Mouse (Mus musculus): ENCODE data around the gene Gm42372. TPM values are rescaled to one million over a fixed set of nuclear protein-coding genes. Genes with fewer than 3 reads are reported as not detected.

Gene Gm42372
- not detected in 2 replicates for polyA plus RNA-seq (2015; fragmentation: Nextera tagmentation; extraction: Ambion mirVana)

DNA sequence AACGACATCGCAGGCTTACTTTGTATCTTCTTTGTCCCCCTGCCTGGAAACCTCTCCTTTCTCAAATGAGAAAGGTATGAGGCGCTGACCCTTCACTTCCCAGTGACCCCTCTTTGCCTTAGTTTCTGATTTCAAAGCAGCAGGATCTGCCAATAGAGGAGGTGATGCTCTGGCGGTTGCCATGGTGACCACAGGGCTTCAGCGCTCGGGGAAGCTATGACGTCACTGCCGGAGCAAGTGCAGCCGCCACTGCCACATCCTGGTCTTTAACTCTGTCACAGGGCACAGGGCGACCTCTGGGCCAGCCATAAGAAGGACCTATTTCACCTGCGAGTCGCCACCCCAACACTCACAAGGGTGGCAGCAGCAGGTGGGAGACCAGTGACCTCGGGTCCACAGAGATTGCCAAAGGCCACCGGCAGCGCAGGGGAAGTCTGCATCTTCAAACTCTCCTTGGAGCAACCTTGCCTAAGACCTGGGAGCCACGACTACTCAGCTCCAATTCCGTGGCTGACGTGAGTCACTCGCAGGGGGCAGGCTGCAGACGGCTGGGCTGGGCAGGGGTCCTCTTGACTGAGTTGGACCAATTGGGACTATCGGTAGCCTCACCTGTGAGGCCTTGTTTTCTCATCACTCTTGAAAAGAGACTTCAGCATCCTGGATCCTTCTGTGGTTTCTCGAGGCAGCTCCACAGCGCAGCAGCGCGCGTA is at the start of gene Gm42372:
TSS of gene Gm42372 (plus strand) at position 228 of the 710 bp plus-strand sequence.
- peak; percentile 61 for DNase-seq

DNA sequence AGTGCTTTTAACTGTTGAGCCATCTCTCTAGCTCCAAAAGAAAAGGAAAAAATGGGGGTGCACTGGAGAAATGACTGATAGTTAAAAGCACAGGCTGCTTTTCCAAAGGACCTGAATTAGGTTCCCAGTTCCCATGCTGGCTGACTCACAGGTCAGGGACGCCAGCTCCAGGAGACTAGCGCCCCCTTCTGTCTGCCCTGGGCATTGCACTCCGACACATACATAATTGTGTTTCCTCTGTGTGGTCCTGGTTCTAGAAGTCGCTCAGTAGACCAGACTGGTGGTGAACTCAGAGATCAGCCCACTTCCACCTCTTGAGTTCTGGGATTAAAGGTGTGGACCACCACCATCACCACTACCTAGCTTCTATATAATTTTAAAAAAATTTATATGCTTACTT is 45.6 kb upstream of the Gm42372 start:
- Histone ChIP-seq H3K4me3 (ENCODE audit: low read depth, low read length) (no peak overlapping the region), H3K9me3 (ENCODE audit: low read length) (no peaks in the 10 kb centered on the region), H3K27me3 (ENCODE audit: insufficient read depth, low read length) (no peaks in the 10 kb centered on the region), H3K4me2 (ENCODE audit: low read depth, low read length) (no peak overlapping the region), H3K36me3 (replicated peaks; ENCODE audit: insufficient read depth, low read length) (no peaks in the 10 kb centered on the region), H3K9ac (replicated peaks) (no peak overlapping the region), H3K4me1 (ENCODE audit: insufficient read depth) (no peaks in the 10 kb centered on the region), H3K27ac (ENCODE audit: low read depth) (no peak overlapping the region)
- DNase-seq (peak; percentile 47), ATAC-seq (no peak)
- 47% methylated on average over 4 of the region's 4 CpGs for WGBS (ENCODE audit: insufficient replicate concordance)
- peak; percentile 56 for TF ChIP-seq CTCF (IDR thresholded peaks at IDR 0.05; ENCODE audit: low read depth)
- no peak for TF ChIP-seq EP300 (IDR thresholded peaks at IDR 0.05; ENCODE audit: low read depth)

More for the DNA sequence above, at the start of gene Gm42372:
- peak; percentile 49 for ATAC-seq
- H3K36me3 ChIP-seq (replicated peaks; ENCODE audit: insufficient read depth, low read length) = no peaks in the 10 kb centered on the region
- H3K27ac ChIP-seq (ENCODE audit: low read depth) = no peak within 1 kb of the TSS
- H3K27me3 ChIP-seq (ENCODE audit: insufficient read depth, low read length) = no peaks in the 10 kb centered on the region
- 35% methylated on average over 26 of the region's 26 CpGs for WGBS (ENCODE audit: insufficient replicate concordance)
- no peak within 1 kb of the TSS for H3K4me2 ChIP-seq (ENCODE audit: low read depth, low read length)
- H3K9me3 ChIP-seq (ENCODE audit: low read length) = no peaks in the 10 kb centered on the region
- TF ChIP-seq CTCF (IDR thresholded peaks at IDR 0.05; ENCODE audit: low read depth) = no peak
- no peak for TF ChIP-seq EP300 (IDR thresholded peaks at IDR 0.05; ENCODE audit: low read depth)
- H3K4me1 ChIP-seq (ENCODE audit: insufficient read depth) = peaks cover 8% of the 10 kb centered on the region
- H3K9ac ChIP-seq (replicated peaks) = no peak within 1 kb of the TSS
- no peak within 1 kb of the TSS for H3K4me3 ChIP-seq (ENCODE audit: low read depth, low read length)

DNA sequence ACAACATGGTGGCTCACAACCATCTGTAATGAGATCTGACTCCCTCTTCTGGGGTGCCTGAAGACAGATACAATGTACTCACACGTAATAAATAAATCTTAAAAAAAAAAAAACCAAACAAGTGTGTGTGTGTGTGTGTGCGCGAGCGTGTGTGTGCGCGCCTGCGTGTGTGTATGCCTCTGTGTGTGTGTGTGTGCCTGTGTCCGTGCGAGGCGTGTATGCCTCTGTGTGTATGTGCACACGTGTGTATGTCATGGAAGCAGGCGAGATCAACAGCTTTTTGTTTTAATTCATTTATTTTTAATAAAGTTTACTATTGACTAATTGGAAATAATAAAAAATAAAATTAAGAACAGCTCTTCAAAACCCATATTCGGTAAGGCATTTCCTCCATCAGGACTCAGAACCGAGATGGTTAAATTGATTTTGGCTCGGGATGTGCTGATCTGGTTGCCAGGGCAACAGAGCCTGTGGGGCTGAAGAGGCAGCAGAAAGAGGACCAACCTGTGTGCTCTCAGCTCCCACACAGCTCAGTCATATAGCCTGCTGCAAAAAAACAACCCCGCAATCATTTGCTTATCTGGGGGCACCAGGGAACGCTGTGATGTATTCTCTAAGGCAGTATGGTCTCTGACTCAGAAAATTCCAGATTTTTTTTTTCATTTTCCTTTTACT is 44.6 kb upstream of the Gm42372 start:
- 66% methylated on average over 17 of the region's 17 CpGs for WGBS (ENCODE audit: insufficient replicate concordance)

DNA sequence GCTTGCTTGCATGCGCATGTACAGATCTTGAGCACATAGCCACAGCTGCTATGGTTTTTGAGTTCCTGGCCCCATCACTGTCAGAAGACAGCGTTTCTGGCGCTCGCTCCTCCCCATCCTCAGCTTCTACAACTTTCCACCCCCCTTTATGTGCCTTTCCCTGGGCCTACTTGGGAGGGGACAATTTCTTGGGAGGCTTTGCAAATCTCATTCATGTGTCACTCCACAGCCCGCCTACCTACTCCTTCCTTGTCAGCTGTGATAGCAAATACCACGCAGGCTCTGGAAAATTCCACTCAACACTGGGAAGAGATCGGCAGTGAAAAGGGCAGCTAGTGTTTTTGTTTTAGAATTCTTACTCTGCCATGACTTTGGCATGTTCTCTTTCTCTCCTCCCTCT is 42.6 kb upstream of the Gm42372 start:
- Histone ChIP-seq H3K4me1 (ENCODE audit: insufficient read depth) (peaks cover 6% of the 10 kb centered on the region), H3K4me3 (ENCODE audit: low read depth, low read length) (no peak overlapping the region), H3K4me2 (ENCODE audit: low read depth, low read length) (no peak overlapping the region), H3K9ac (replicated peaks) (no peak overlapping the region), H3K36me3 (replicated peaks; ENCODE audit: insufficient read depth, low read length) (no peaks in the 10 kb centered on the region), H3K27ac (ENCODE audit: low read depth) (no peak overlapping the region), H3K27me3 (ENCODE audit: insufficient read depth, low read length) (peaks cover 16% of the 10 kb centered on the region), H3K9me3 (ENCODE audit: low read length) (no peaks in the 10 kb centered on the region)
- ATAC-seq (no peak), DNase-seq (no peak)
- no peak for TF ChIP-seq EP300 (IDR thresholded peaks at IDR 0.05; ENCODE audit: low read depth)
- TF ChIP-seq CTCF (IDR thresholded peaks at IDR 0.05; ENCODE audit: low read depth) = no peak
- 60% methylated on average over 7 of the region's 7 CpGs for WGBS (ENCODE audit: insufficient replicate concordance)

More for the DNA sequence above, 44.6 kb upstream of the Gm42372 start:
- ATAC-seq (no peak), DNase-seq (no peak)
- TF ChIP-seq CTCF (IDR thresholded peaks at IDR 0.05; ENCODE audit: low read depth) (no peak), EP300 (IDR thresholded peaks at IDR 0.05; ENCODE audit: low read depth) (no peak)
- Histone ChIP-seq H3K27ac (ENCODE audit: low read depth) (no peak overlapping the region), H3K4me3 (ENCODE audit: low read depth, low read length) (no peak overlapping the region), H3K9ac (replicated peaks) (no peak overlapping the region), H3K36me3 (replicated peaks; ENCODE audit: insufficient read depth, low read length) (no peaks in the 10 kb centered on the region), H3K9me3 (ENCODE audit: low read length) (no peaks in the 10 kb centered on the region), H3K4me1 (ENCODE audit: insufficient read depth) (no peaks in the 10 kb centered on the region), H3K4me2 (ENCODE audit: low read depth, low read length) (no peak overlapping the region), H3K27me3 (ENCODE audit: insufficient read depth, low read length) (no peaks in the 10 kb centered on the region)

DNA sequence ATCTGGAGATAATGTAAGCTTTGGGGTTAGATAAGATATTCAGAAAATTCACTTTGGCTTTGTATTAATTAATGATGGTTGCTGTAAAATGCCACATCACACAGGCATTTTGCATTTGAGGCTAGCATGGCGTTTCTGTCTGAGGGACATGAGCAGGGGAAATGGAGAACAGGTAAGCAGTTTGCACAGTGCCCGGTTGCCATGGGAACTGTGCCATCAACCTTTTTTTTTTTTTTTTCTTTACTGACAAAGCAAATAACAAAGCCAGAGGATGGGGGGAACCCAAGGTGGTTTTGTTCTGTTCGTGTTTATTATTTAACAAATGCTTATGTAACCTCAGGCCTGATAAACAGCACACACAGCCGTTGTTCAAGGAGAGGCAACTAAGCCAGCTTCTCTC is 40.0 kb upstream of the Gm42372 start:
- Histone ChIP-seq H3K4me2 (ENCODE audit: low read depth, low read length) (no peak overlapping the region), H3K9me3 (ENCODE audit: low read length) (no peaks in the 10 kb centered on the region), H3K36me3 (replicated peaks; ENCODE audit: insufficient read depth, low read length) (no peaks in the 10 kb centered on the region), H3K4me1 (ENCODE audit: insufficient read depth) (peaks cover 14% of the 10 kb centered on the region), H3K27ac (ENCODE audit: low read depth) (no peak overlapping the region), H3K4me3 (ENCODE audit: low read depth, low read length) (no peak overlapping the region), H3K27me3 (ENCODE audit: insufficient read depth, low read length) (peaks cover 42% of the 10 kb centered on the region), H3K9ac (replicated peaks) (no peak overlapping the region)
- TF ChIP-seq EP300 (IDR thresholded peaks at IDR 0.05; ENCODE audit: low read depth) = no peak
- TF ChIP-seq CTCF (IDR thresholded peaks at IDR 0.05; ENCODE audit: low read depth) = no peak
- DNase-seq (no peak), ATAC-seq (no peak)
- 50% methylated on average over 4 of the region's 4 CpGs for WGBS (ENCODE audit: insufficient replicate concordance)

DNA sequence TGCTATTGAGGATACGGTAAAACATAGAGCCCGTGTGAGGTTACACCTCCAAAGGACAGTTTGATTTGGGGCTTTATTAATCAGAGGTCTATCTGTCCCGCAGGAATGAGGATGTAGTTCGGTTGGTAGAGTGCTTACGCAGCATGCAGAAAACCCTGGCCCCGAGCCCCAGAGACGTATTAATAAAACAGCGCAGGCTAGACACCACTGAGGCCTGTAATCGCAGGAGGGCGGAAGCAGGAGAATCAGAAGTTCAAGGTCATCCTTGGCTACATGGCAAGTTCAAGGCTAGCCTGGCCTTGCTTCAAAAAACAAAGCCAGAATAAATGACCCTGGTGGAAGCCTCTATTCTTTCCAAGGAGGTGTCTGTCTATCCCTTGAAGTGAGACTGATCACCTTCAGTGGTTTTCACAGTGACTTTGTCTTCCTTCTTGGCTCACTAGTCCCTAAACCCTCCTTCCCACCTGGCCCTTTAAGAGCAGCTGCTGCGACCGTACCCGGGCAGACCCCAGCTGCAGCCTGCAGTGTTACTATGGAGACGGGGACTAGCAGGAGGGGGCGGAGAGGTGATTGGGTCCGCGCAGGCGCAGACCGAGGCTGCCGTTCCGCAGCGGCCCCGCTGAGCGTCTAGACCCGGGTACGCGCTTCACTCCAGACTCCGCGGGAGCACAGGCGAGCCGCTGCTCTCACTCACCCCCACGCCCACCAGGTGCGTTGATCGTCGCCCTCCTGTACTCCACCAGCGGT is 38.7 kb upstream of the Gm42372 start, which contains the start of gene Pnmal2:
TSS of gene Pnmal2 (plus strand) at position 622 of the 747 bp plus-strand sequence.
- Histone ChIP-seq H3K4me2 (ENCODE audit: low read depth, low read length) (peak within 1 kb of the TSS; percentile 74), H3K4me3 (ENCODE audit: low read depth, low read length) (peak within 1 kb of the TSS; percentile 47), H3K27ac (ENCODE audit: low read depth) (no peak within 1 kb of the TSS), H3K27me3 (ENCODE audit: insufficient read depth, low read length) (peaks cover 56% of the 10 kb centered on the region), H3K9ac (replicated peaks) (no peak within 1 kb of the TSS; the same call in 1 of the 2 replicates), H3K36me3 (replicated peaks; ENCODE audit: insufficient read depth, low read length) (no peaks in the 10 kb centered on the region), H3K4me1 (ENCODE audit: insufficient read depth) (peaks cover 14% of the 10 kb centered on the region), H3K9me3 (ENCODE audit: low read length) (no peaks in the 10 kb centered on the region)
- ATAC-seq (peak; percentile 68), DNase-seq (peak; percentile 63)
- 22% methylated on average over 33 of the region's 36 CpGs for WGBS (ENCODE audit: insufficient replicate concordance)
- TF ChIP-seq EP300 (IDR thresholded peaks at IDR 0.05; ENCODE audit: low read depth) (no peak), CTCF (IDR thresholded peaks at IDR 0.05; ENCODE audit: low read depth) (no peak)
